Mouse (Mus musculus): Measurements from ENCODE around the gene Ryr1.

DNA sequence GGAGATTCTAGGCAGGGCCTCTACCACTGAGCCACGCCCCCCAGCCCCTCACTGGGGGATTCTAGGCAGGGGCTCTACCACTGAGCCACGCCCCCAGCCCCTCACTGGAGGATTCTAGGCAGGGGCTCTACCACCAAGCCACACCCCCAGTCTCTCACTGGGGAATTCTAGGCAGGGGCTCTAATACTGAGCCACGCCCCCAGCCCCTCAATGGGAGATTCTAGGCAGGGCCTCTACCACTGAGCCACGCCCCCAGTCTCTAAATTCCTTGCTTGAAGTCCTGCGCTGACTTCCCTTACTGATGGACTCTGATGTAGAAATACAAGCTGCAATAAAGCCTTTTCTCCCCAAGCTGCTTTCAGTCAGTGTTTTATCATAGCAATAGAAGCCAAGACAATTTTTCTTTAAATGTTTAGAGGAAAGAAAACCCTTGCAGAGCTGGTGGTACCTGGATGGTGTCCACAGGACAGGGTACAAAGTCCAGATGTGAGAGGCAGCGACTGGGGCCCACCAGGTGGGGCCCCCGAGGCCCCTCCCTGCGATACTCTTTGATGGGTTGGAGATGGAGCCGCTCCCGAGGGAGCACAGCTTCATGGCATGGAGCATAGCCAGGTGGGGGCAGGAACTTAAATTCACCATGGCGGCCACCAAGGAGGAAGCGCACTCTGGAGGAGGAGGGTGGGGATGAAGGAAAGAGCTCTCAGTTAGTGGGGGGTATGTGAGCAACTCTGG is 23.5 kb downstream of the Ryr1 start:
- no peak for TF ChIP-seq CTCF (IDR thresholded peaks at IDR 0.05)
- no peak for TF ChIP-seq EP300 (IDR thresholded peaks at IDR 0.05)

Measured in lung, postnatal 0 days (tissue).